Mouse (Mus musculus) hindbrain, postnatal 0 days (tissue): ENCODE data around the gene Zan. TPM values are rescaled to one million over a fixed set of nuclear protein-coding genes. Genes with fewer than 3 reads are reported as not detected.

Experiments
- ATAC-seq: fragments of 200-750 bp; cut with Nextera tagmentation; 2 replicates; pipeline ENCODE4 v1.8.0; 2017; ENCODE audit warnings: mild to moderate bottlenecking, moderate TSS enrichment, moderate library complexity
- DNase-seq: peaks from one replicate; pipeline ENCODE4 v3.0.0-alpha.2; 2015; ENCODE audit warnings: low spot score
- H3K27ac ChIP-seq: fragments of 300-500 bp; sonication (generic); 2 replicates; pipeline ENCODE4 v1.5.1; 2014; ENCODE audit warnings: mild to moderate bottlenecking
- H3K27me3 ChIP-seq: fragments of 300-500 bp; sonication (generic); 2 replicates; pipeline ENCODE4 v1.6.1; 2014; ENCODE audit warnings: low read length, mixed read lengths; ENCODE audit not compliant: insufficient read depth
- H3K36me3 ChIP-seq: fragments of 300-500 bp; sonication (generic); 2 replicates; pipeline ENCODE4 v1.6.1; 2014; ENCODE audit warnings: low read length, mixed read lengths; ENCODE audit not compliant: insufficient read depth
- H3K4me1 ChIP-seq: fragments of 300-500 bp; sonication (generic); 2 replicates; pipeline ENCODE4 v1.6.1; 2014; ENCODE audit warnings: antibody characterized with exemption, low read length, mixed read lengths; ENCODE audit not compliant: insufficient read depth
- H3K4me2 ChIP-seq: fragments of 300-500 bp; sonication (generic); 2 replicates; pipeline ENCODE4 v1.6.1; 2014; ENCODE audit warnings: low read depth, mild to moderate bottlenecking, low read length, moderate library complexity, mixed read lengths
- H3K4me3 ChIP-seq: fragments of 300-500 bp; sonication (generic); 2 replicates; pipeline ENCODE4 v1.5.1; 2014; ENCODE audit warnings: low read length
- H3K9ac ChIP-seq: fragments of 300-500 bp; sonication (generic); replicated peaks from 2 replicates; pipeline ENCODE4 v1.6.1; 2014; ENCODE audit warnings: mild to moderate bottlenecking, low read length, moderate library complexity, mixed read lengths
- H3K9me3 ChIP-seq: fragments of 300-500 bp; sonication (generic); 2 replicates; pipeline ENCODE4 v1.6.1; 2016; ENCODE audit warnings: low read length, mixed read lengths
- CTCF ChIP-seq: IDR thresholded peaks from 2 replicates; pipeline ENCODE4 v1.5.1; 2016; ENCODE audit warnings: antibody characterized with exemption, control low read depth, low read depth
- WGBS: fragments of 180-500 bp; shearing (Covaris S2); extraction: QIAGEN DNeasy Blood & Tissue Kit; methylation state at CpG from one replicate; pipeline ENCODE4 v1.1.7; 2014; 5-methylcytosine and 5-hydroxymethylcytosine counted together
- polyA plus RNA-seq: library from polyadenylated mRNA; unstranded; fragments of >200 nt; fragmentation: Nextera tagmentation; extraction: Ambion mirVana; gene quantifications from 2 replicates; pipeline ENCODE4 v1.2.1, GENCODE M21; 2015
- total RNA-seq: library from RNA; depleted of rRNA; stranded (reverse); fragments of >200 nt; gene quantifications from 2 replicates; pipeline ENCODE4 v1.2.3, GENCODE M21; 2014

Gene Zan
- total and polyA plus RNA-seq, 2 experiments from 2014 or later = 0.15 to 1.6 TPM

DNA sequence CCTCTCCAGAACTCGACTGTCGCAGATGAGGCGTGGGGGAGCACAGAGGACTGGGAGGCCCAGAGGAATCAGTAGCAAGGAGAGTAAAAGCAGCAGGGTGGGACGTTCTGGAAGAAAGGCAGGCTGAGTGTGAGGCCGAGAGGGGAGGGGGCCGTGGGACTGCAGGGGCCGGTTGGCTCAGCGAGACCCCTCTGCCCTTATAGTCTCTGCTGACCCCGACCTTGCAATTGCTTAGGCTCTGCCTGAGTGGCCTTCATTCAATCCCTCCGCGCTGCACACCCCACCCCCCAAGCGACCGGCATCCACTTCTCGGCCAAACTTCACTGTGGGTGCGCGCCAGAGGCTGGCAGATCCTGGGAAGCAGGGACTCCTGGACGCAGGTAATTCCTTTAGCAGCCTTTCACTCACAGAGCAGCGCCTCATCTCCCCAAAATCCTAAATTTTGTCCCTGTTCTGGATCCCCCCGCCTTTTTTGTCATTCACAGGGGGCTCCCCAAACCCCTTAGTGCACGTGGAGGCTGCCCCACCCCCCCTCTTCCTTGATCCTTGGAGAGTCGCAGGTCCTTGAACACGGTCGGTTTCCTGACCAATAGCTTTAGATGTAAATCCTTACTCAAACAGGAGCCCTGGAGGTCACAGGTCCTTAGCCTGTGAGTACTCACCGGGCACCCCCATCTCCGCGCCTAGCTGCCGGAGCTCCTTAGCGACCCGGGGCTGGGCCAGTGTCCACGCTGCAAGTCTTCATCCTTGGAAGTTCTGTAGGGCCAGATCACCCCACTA is 8.4 kb upstream of the Zan start:
- 8% methylated on average over 30 of the region's 30 CpGs for WGBS
- Histone ChIP-seq H3K27ac (no peak overlapping the region), H3K4me1 (no peaks in the 10 kb centered on the region; the same call in 1 of the 2 replicates), H3K4me3 (peak overlapping the region; percentile 9), H3K9me3 (no peaks in the 10 kb centered on the region), H3K36me3 (no peaks in the 10 kb centered on the region), H3K27me3 (peaks cover 7% of the 10 kb centered on the region; the same call in 1 of the 2 replicates), H3K4me2 (peak overlapping the region; percentile 32), H3K9ac (0 out of 2 replicates have a peak overlapping the region, but pooled peaks have one; percentile 21)
- TF ChIP-seq CTCF = no peak
- no peak for DNase-seq
- ATAC-seq = no peak

DNA sequence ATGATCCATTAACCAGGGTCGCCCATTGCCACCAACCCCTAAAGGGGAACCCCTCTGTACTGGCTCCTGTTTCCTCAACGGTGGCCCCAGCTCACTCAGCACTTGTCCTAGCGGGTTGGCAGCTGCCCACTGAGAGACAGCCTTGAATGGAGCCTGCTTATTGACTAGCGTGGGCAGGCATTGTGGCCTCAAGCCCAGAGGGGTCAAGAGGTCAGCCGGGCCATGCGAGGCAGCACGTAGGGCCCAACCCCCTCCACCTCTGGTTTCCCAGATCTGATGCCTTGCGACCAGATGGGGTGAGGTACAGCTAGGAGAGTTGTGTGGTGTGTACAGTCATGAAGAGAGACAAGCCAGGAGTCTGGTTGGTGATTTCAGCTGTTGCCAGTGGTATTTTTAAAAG is 5.0 kb upstream of the Zan start:
- Histone ChIP-seq H3K4me1 (no peaks in the 10 kb centered on the region; the same call in 1 of the 2 replicates), H3K4me2 (no peak overlapping the region), H3K9ac (no peak overlapping the region), H3K27me3 (peaks cover 7% of the 10 kb centered on the region; the same call in 1 of the 2 replicates), H3K27ac (no peak overlapping the region), H3K36me3 (no peaks in the 10 kb centered on the region), H3K4me3 (no peak overlapping the region), H3K9me3 (no peaks in the 10 kb centered on the region)
- DNase-seq (peak; percentile 16), ATAC-seq (no peak)
- TF ChIP-seq CTCF = no peak
- 11% methylated on average over 8 of the region's 8 CpGs for WGBS

DNA sequence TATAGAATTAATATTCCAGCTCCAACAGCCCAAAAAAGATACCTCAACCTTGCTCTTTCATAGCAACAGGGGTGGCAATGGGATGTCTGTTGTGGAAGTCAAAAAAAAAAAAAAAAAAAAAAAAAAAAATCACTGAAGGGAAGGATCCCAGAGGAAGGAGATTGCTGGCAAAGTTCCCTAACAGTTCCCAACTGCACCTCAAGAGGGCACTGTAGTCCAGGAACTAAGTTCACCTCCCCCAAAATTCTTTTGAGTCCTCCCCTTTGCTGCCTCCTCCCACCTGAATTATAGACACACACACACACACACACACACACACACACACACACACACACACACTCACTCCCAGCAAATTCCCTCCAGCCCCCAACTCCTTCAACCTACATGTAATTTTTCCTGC is 4.3 kb upstream of the Zan start:
- Histone ChIP-seq H3K27ac (no peak overlapping the region), H3K9ac (no peak overlapping the region), H3K36me3 (no peaks in the 10 kb centered on the region), H3K4me2 (no peak overlapping the region), H3K4me3 (no peak overlapping the region), H3K9me3 (no peaks in the 10 kb centered on the region), H3K27me3 (peaks cover 7% of the 10 kb centered on the region; the same call in 1 of the 2 replicates), H3K4me1 (no peaks in the 10 kb centered on the region; the same call in 1 of the 2 replicates)
- peak; percentile 82 for TF ChIP-seq CTCF
- DNase-seq (peak; percentile 91), ATAC-seq (no peak)

DNA sequence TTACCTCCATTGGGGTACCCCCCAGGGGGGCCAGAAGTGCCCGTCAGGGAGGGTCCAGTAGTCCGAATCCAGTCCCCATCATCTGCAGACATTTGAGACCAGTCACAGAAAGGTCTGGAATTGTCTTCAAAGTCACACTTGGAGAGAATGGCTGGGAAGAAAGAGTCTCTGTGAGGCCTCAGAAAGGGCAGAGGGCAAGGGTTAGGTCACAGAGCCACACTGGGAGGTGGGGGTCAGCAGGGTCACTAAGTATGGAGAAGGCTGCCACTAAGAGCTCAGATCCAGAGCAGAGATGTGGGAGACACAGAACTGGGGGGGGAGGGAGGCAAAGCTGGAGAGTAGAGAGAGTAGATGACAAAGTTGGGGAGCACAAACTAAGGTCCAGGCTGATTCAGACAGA is 2.5 kb downstream of the Zan start:
- H3K4me3 ChIP-seq = no peak overlapping the region
- no peaks in the 10 kb centered on the region for H3K36me3 ChIP-seq
- WGBS = 21% methylated on average over 2 of the region's 2 CpGs
- no peaks in the 10 kb centered on the region for H3K4me1 ChIP-seq
- H3K4me2 ChIP-seq = no peak overlapping the region
- no peak for DNase-seq
- no peak for TF ChIP-seq CTCF
- H3K9me3 ChIP-seq = no peaks in the 10 kb centered on the region
- no peaks in the 10 kb centered on the region for H3K27me3 ChIP-seq
- H3K9ac ChIP-seq = no peak overlapping the region
- ATAC-seq = no peak
- H3K27ac ChIP-seq = no peak overlapping the region

DNA sequence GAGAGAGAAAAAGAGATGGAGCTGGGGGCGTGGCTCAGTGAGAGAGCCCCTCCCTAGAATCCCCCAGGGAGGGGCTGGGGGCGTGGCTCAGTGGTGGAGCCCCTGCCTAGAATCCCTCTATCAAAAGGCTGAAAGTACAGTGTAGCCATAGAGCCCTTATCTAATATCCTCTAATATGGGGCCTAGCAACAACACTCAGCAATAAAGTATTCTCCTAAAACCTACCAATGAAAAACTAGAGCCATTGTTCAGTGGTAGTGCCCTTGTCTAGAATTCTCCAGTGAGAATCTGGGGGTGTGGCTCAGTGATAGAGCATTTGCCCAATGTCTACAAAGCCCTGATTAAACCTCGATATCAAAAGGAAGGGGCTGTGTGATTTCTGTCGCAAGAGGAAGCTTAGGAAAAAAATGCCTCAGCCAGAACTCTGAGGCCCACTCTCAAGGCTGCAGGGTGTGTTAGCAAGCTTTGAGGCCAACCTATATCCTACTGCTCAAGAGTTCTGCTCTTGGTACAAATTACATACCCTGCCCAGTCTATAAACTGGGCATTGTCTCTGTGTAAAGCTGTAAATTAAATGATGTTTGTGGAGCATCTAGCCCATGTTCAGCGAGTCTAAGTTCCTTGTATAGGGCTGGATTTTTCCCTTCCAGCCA is 4.5 kb downstream of the Zan start:
- Histone ChIP-seq H3K27ac (no peak overlapping the region), H3K4me2 (no peak overlapping the region), H3K9me3 (no peaks in the 10 kb centered on the region), H3K4me1 (no peaks in the 10 kb centered on the region), H3K36me3 (no peaks in the 10 kb centered on the region), H3K4me3 (no peak overlapping the region), H3K27me3 (no peaks in the 10 kb centered on the region), H3K9ac (no peak overlapping the region)
- DNase-seq (no peak), ATAC-seq (no peak)
- TF ChIP-seq CTCF = no peak
- WGBS = 60% methylated on average over 5 of the region's 5 CpGs

DNA sequence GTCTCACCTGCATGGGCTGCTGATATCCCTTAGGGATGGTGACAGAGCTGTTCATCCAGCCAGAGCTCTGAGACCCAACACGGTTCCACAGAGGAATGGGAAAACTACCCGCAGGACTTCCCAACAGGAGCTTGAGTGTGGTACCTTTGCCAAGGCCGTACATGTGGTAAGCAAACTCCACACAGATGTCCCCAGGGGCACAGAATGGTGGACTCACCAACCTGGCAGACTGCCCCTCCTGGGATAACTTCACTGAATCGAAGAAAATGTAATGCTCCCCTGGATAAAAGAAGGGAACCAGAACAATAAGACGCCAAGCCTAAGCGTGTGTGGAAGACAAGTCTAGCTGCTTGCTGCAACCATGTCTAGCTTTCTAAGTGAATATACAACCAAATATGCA is 9.9 kb downstream of the Zan start:
- Histone ChIP-seq H3K4me3 (no peak overlapping the region), H3K4me2 (no peak overlapping the region), H3K27me3 (no peaks in the 10 kb centered on the region), H3K4me1 (no peaks in the 10 kb centered on the region), H3K36me3 (no peaks in the 10 kb centered on the region), H3K9ac (no peak overlapping the region), H3K27ac (no peak overlapping the region), H3K9me3 (no peaks in the 10 kb centered on the region)
- no peak for TF ChIP-seq CTCF
- ATAC-seq (no peak), DNase-seq (no peak)
- WGBS = 94% methylated on average over 6 of the region's 6 CpGs

DNA sequence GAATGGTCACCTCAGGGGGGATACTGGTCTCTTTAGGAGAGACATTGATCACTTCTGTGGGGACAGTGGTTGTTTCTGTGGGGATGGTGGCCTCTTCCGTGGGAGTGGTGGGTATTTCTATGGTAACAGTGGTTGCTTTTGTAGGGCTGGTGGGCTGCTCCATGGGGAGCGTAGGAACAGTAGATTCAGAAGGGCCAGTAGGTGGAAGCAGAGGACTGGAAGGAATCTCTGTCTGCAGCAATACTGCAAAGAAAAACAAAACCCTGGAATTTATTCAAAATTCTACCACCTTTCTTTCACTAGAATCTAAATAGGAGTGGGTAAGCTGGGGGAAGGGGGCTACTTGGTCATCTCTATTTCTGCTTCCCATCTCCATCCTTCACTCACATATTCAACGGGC is 11.8 kb downstream of the Zan start:
- no peak overlapping the region for H3K27ac ChIP-seq
- whole genome bisulfite sequencing = 37% methylated on average over 3 of the region's 3 CpGs
- DNase-seq = peak; percentile 51
- no peaks in the 10 kb centered on the region for H3K4me1 ChIP-seq
- no peak overlapping the region for H3K9ac ChIP-seq
- 0 out of 2 replicates have a peak, but pooled peaks have one; percentile 27 for ATAC-seq
- H3K36me3 ChIP-seq = no peaks in the 10 kb centered on the region
- H3K4me2 ChIP-seq = no peak overlapping the region
- peak; percentile 63 for TF ChIP-seq CTCF
- H3K9me3 ChIP-seq = no peaks in the 10 kb centered on the region
- no peak overlapping the region for H3K4me3 ChIP-seq
- H3K27me3 ChIP-seq = no peaks in the 10 kb centered on the region
